Mouse (Mus musculus): ENCODE data around the gene Nav2. TPM values are rescaled to one million over a fixed set of nuclear protein-coding genes. Genes with fewer than 3 reads are reported as not detected.
A peak's percentile ranks its signal among the peaks of the same experiment; 100 is the strongest.

Nav2 gene
- polyA plus RNA-seq, 1 experiment from 2014 or later: 6.0 TPM

- TF ChIP-seq EP300 (optimal IDR thresholded peaks at IDR 0.05) (no peak), CTCF (IDR thresholded peaks at IDR 0.05; ENCODE audit: low read depth) (no peak)
- DNase-seq (ENCODE audit: low spot score) (no peak), ATAC-seq (ENCODE audit: low FRiP score, low TSS enrichment) (no peak)
- WGBS: 34% methylated on average over 2 of the region's 2 CpGs
- no peaks in the 10 kb centered on the region for H3K36me3 ChIP-seq (ENCODE audit: control insufficient read depth, insufficient read depth, low read length)
- H3K4me2 ChIP-seq (replicated peaks; ENCODE audit: low read depth): no peak overlapping the region
- no peaks in the 10 kb centered on the region for H3K9me3 ChIP-seq (ENCODE audit: control insufficient read depth, low read length)
- no peak overlapping the region for H3K4me3 ChIP-seq (ENCODE audit: low read depth, low read length)
- no peak overlapping the region for H3K9ac ChIP-seq (ENCODE audit: low read length)
- H3K4me1 ChIP-seq (replicated peaks; ENCODE audit: control insufficient read depth, insufficient read depth): peaks cover 4% of the 10 kb centered on the region
- H3K27me3 ChIP-seq (ENCODE audit: control insufficient read depth, insufficient read depth, low read length): no peaks in the 10 kb centered on the region
- no peak overlapping the region for H3K27ac ChIP-seq (replicated peaks)
These were observed 429.2 kb downstream of the Nav2 start for GRCm38 (mm10) chr7:49337710-49338109.

- Histone ChIP-seq H3K4me3 (ENCODE audit: low read depth, low read length) (no peak overlapping the region), H3K27ac (replicated peaks) (no peak overlapping the region), H3K36me3 (ENCODE audit: control insufficient read depth, insufficient read depth, low read length) (no peaks in the 10 kb centered on the region), H3K9me3 (ENCODE audit: control insufficient read depth, low read length) (no peaks in the 10 kb centered on the region), H3K27me3 (ENCODE audit: control insufficient read depth, insufficient read depth, low read length) (no peaks in the 10 kb centered on the region), H3K9ac (ENCODE audit: low read length) (no peak overlapping the region), H3K4me1 (replicated peaks; ENCODE audit: control insufficient read depth, insufficient read depth) (peaks cover 8% of the 10 kb centered on the region), H3K4me2 (replicated peaks; ENCODE audit: low read depth) (no peak overlapping the region)
- DNase-seq (ENCODE audit: low spot score): no peak
- no peak for ATAC-seq (ENCODE audit: low FRiP score, low TSS enrichment)
- TF ChIP-seq EP300 (optimal IDR thresholded peaks at IDR 0.05) (no peak), CTCF (IDR thresholded peaks at IDR 0.05; ENCODE audit: low read depth) (no peak)
- WGBS: 51% methylated on average over 3 of the region's 3 CpGs
These were observed 431.4 kb downstream of the Nav2 start for GRCm38 (mm10) chr7:49339953-49340352.

GRCm38 (mm10) chr7:49341151-49341918, 432.8 kb downstream of the Nav2 start:
- 64% methylated on average over 5 of the region's 5 CpGs for WGBS
- no peak for TF ChIP-seq EP300 (optimal IDR thresholded peaks at IDR 0.05)
- TF ChIP-seq CTCF (IDR thresholded peaks at IDR 0.05; ENCODE audit: low read depth): no peak
- no peak overlapping the region for H3K27ac ChIP-seq (replicated peaks)
- H3K9ac ChIP-seq (ENCODE audit: low read length): no peak overlapping the region
- peaks cover 8% of the 10 kb centered on the region for H3K4me1 ChIP-seq (replicated peaks; ENCODE audit: control insufficient read depth, insufficient read depth)
- no peak overlapping the region for H3K4me2 ChIP-seq (replicated peaks; ENCODE audit: low read depth)
- H3K4me3 ChIP-seq (ENCODE audit: low read depth, low read length): no peak overlapping the region
- H3K27me3 ChIP-seq (ENCODE audit: control insufficient read depth, insufficient read depth, low read length): no peaks in the 10 kb centered on the region
- no peak for DNase-seq (ENCODE audit: low spot score)
- ATAC-seq (ENCODE audit: low FRiP score, low TSS enrichment): no peak
- H3K36me3 ChIP-seq (ENCODE audit: control insufficient read depth, insufficient read depth, low read length): no peaks in the 10 kb centered on the region
- no peaks in the 10 kb centered on the region for H3K9me3 ChIP-seq (ENCODE audit: control insufficient read depth, low read length)

- TF ChIP-seq CTCF (IDR thresholded peaks at IDR 0.05; ENCODE audit: low read depth) (peak; percentile 53), EP300 (optimal IDR thresholded peaks at IDR 0.05) (no peak)
- peak overlapping the region; percentile 75 for H3K27ac ChIP-seq (replicated peaks)
- H3K9ac ChIP-seq (ENCODE audit: low read length): no peak overlapping the region
- H3K4me2 ChIP-seq (replicated peaks; ENCODE audit: low read depth): peak overlapping the region; percentile 52; the same call in 1 of the 2 replicates
- WGBS: 74% methylated on average over 2 of the region's 2 CpGs
- H3K9me3 ChIP-seq (ENCODE audit: control insufficient read depth, low read length): no peaks in the 10 kb centered on the region
- H3K4me1 ChIP-seq (replicated peaks; ENCODE audit: control insufficient read depth, insufficient read depth): peaks cover 8% of the 10 kb centered on the region
- H3K27me3 ChIP-seq (ENCODE audit: control insufficient read depth, insufficient read depth, low read length): no peaks in the 10 kb centered on the region
- peak; percentile 39 for ATAC-seq (ENCODE audit: low FRiP score, low TSS enrichment)
- no peak for DNase-seq (ENCODE audit: low spot score)
- H3K4me3 ChIP-seq (ENCODE audit: low read depth, low read length): no peak overlapping the region
- H3K36me3 ChIP-seq (ENCODE audit: control insufficient read depth, insufficient read depth, low read length): no peaks in the 10 kb centered on the region
These were observed 433.5 kb downstream of the Nav2 start for GRCm38 (mm10) chr7:49341919-49342529.

GRCm38 (mm10) chr7:49342556-49343080, 434.1 kb downstream of the Nav2 start:
- DNase-seq (ENCODE audit: low spot score) (no peak), ATAC-seq (ENCODE audit: low FRiP score, low TSS enrichment) (no peak)
- no peak for TF ChIP-seq EP300 (optimal IDR thresholded peaks at IDR 0.05)
- peak; percentile 20; the same call in 1 of the 2 replicates for TF ChIP-seq CTCF (IDR thresholded peaks at IDR 0.05; ENCODE audit: low read depth)
- H3K4me3 ChIP-seq (ENCODE audit: low read depth, low read length): peak overlapping the region; percentile 13
- WGBS: 16% methylated on average over 13 of the region's 13 CpGs
- no peaks in the 10 kb centered on the region for H3K27me3 ChIP-seq (ENCODE audit: control insufficient read depth, insufficient read depth, low read length)
- H3K4me1 ChIP-seq (replicated peaks; ENCODE audit: control insufficient read depth, insufficient read depth): peaks cover 8% of the 10 kb centered on the region
- peak overlapping the region; percentile 75 for H3K27ac ChIP-seq (replicated peaks)
- peak overlapping the region; percentile 52 for H3K4me2 ChIP-seq (replicated peaks; ENCODE audit: low read depth)
- H3K9ac ChIP-seq (ENCODE audit: low read length): peak overlapping the region; percentile 41; the same call in 1 of the 2 replicates
- no peaks in the 10 kb centered on the region for H3K9me3 ChIP-seq (ENCODE audit: control insufficient read depth, low read length)
- no peaks in the 10 kb centered on the region for H3K36me3 ChIP-seq (ENCODE audit: control insufficient read depth, insufficient read depth, low read length)
